Mouse (Mus musculus) splenic B cell, adult 2 months (primary cell): ENCODE results near the gene Cnnm2.

Experiments
- DNase-seq: peaks from one replicate; pipeline ENCODE4 v3.0.0-alpha.2; 2011; ENCODE audit warnings: low read depth, low spot score
- H3K27me3 ChIP-seq: 2 replicates; pipeline ENCODE4 v1.6.1; 2012; ENCODE audit warnings: mild to moderate bottlenecking, low read length, moderate library complexity, mixed read lengths; ENCODE audit not compliant: control insufficient read depth, poor library complexity, insufficient read depth, severe bottlenecking
- H3K36me3 ChIP-seq: 2 replicates; pipeline ENCODE4 v1.6.1; 2012; ENCODE audit warnings: mild to moderate bottlenecking, low read length, moderate library complexity, mixed read lengths; ENCODE audit not compliant: control insufficient read depth, poor library complexity, insufficient read depth, severe bottlenecking

Cnnm2 gene

GRCm38 (mm10) chr19:46792480-46792879, 31.1 kb downstream of the Cnnm2 start:
- DNase-seq, result no peak
- Histone ChIP-seq H3K36me3 (no peaks in the 10 kb centered on the region), H3K27me3 (no peaks in the 10 kb centered on the region)

- no peak for DNase-seq
- Histone ChIP-seq H3K27me3 (no peaks in the 10 kb centered on the region), H3K36me3 (no peaks in the 10 kb centered on the region)
Observed at GRCm38 (mm10) chr19:46794181-46794580, 32.8 kb downstream of the Cnnm2 start.

- no peak for DNase-seq
- H3K27me3 ChIP-seq, result no peaks in the 10 kb centered on the region
Observed at GRCm38 (mm10) chr19:46799903-46800583, 38.6 kb downstream of the Cnnm2 start.

GRCm38 (mm10) chr19:46801492-46801891, 40.1 kb downstream of the Cnnm2 start:
- H3K27me3 ChIP-seq, result no peaks in the 10 kb centered on the region
- DNase-seq, result no peak
- no peaks in the 10 kb centered on the region for H3K36me3 ChIP-seq

More at GRCm38 (mm10) chr19:46799903-46800583, 38.6 kb downstream of the Cnnm2 start:
- no peaks in the 10 kb centered on the region for H3K36me3 ChIP-seq

GRCm38 (mm10) chr19:46802306-46802705, 40.9 kb downstream of the Cnnm2 start:
- Histone ChIP-seq H3K27me3 (no peaks in the 10 kb centered on the region), H3K36me3 (no peaks in the 10 kb centered on the region)
- DNase-seq, result no peak

GRCm38 (mm10) chr19:46803732-46804131, 42.3 kb downstream of the Cnnm2 start:
- DNase-seq, result no peak
- Histone ChIP-seq H3K36me3 (no peaks in the 10 kb centered on the region), H3K27me3 (no peaks in the 10 kb centered on the region)

GRCm38 (mm10) chr19:46804751-46805150, 43.4 kb downstream of the Cnnm2 start:
- Histone ChIP-seq H3K27me3 (no peaks in the 10 kb centered on the region), H3K36me3 (no peaks in the 10 kb centered on the region)
- peak; percentile 3 for DNase-seq

GRCm38 (mm10) chr19:46805933-46806688, 44.7 kb downstream of the Cnnm2 start:
- H3K27me3 ChIP-seq, result no peaks in the 10 kb centered on the region
- no peaks in the 10 kb centered on the region for H3K36me3 ChIP-seq
- no peak for DNase-seq

- DNase-seq, result no peak
- Histone ChIP-seq H3K27me3 (no peaks in the 10 kb centered on the region), H3K36me3 (no peaks in the 10 kb centered on the region)
Observed at GRCm38 (mm10) chr19:46808261-46808660, 46.9 kb downstream of the Cnnm2 start.

GRCm38 (mm10) chr19:46809031-46809430, 47.6 kb downstream of the Cnnm2 start:
- Histone ChIP-seq H3K36me3 (no peaks in the 10 kb centered on the region), H3K27me3 (no peaks in the 10 kb centered on the region)
- DNase-seq, result no peak

GRCm38 (mm10) chr19:46819276-46819675, 57.9 kb downstream of the Cnnm2 start:
- Histone ChIP-seq H3K27me3 (no peaks in the 10 kb centered on the region), H3K36me3 (no peaks in the 10 kb centered on the region)
- DNase-seq, result no peak

- Histone ChIP-seq H3K27me3 (no peaks in the 10 kb centered on the region), H3K36me3 (no peaks in the 10 kb centered on the region)
- no peak for DNase-seq
Observed at GRCm38 (mm10) chr19:46822491-46822890, 61.1 kb downstream of the Cnnm2 start.

GRCm38 (mm10) chr19:46823759-46824158, 62.4 kb downstream of the Cnnm2 start:
- DNase-seq, result no peak
- Histone ChIP-seq H3K27me3 (no peaks in the 10 kb centered on the region), H3K36me3 (no peaks in the 10 kb centered on the region)

- no peak for DNase-seq
- Histone ChIP-seq H3K36me3 (no peaks in the 10 kb centered on the region), H3K27me3 (no peaks in the 10 kb centered on the region)
Observed at GRCm38 (mm10) chr19:46824867-46825266, 63.5 kb downstream of the Cnnm2 start.

GRCm38 (mm10) chr19:46827654-46828165, 66.3 kb downstream of the Cnnm2 start:
- Histone ChIP-seq H3K36me3 (no peaks in the 10 kb centered on the region), H3K27me3 (no peaks in the 10 kb centered on the region)
- no peak for DNase-seq
